Mouse (Mus musculus) CH12.LX (cell line): ENCODE data around the gene Abraxas2.

Experiments
- CTCF ChIP-seq, 2 experiments: IDR thresholded peaks in 1 of 2; conservative IDR thresholded peaks in 1 of 2; 2 replicates each; pipeline ENCODE4 v1.5.1; 2011 to 2012; ENCODE audit warnings: low read depth in 2 of 2, low read length in 2 of 2, improper control_type of control experiment in 1 of 2, inconsistent platforms in 1 of 2, mild to moderate bottlenecking in 1 of 2, moderate library complexity in 1 of 2
- EP300 ChIP-seq: IDR thresholded peaks from 2 replicates; pipeline ENCODE4 v1.6.1; 2011; ENCODE audit warnings: low read length, improper control_type of control experiment
- HCFC1 ChIP-seq: IDR thresholded peaks from 2 replicates; pipeline ENCODE4 v1.6.1; 2012; ENCODE audit warnings: low read depth, mild to moderate bottlenecking, inconsistent platforms, low read length, improper control_type of control experiment
- MAX ChIP-seq: IDR thresholded peaks from 2 replicates; pipeline ENCODE4 v1.6.1; 2011; ENCODE audit warnings: low read length, improper control_type of control experiment
- MEF2A ChIP-seq: IDR thresholded peaks from 2 replicates; pipeline ENCODE4 v1.6.1; 2014; ENCODE audit warnings: low read depth, mild to moderate bottlenecking, inconsistent platforms, low read length, improper control_type of control experiment, borderline replicate concordance
- POLR2A ChIP-seq: IDR thresholded peaks from 2 replicates; pipeline ENCODE4 v1.6.1; 2011; ENCODE audit warnings: low read depth, mild to moderate bottlenecking, improper control_type of control experiment, low read length
- SIN3A ChIP-seq: IDR thresholded peaks from 2 replicates; pipeline ENCODE4 v1.6.1; 2012; ENCODE audit warnings: low read length, improper control_type of control experiment, inconsistent platforms
- TCF12 ChIP-seq: IDR thresholded peaks from 2 replicates; pipeline ENCODE4 v1.6.1; 2014; ENCODE audit warnings: low read depth, mild to moderate bottlenecking, inconsistent platforms, low read length, improper control_type of control experiment
- USF2 ChIP-seq: conservative IDR thresholded peaks from 2 replicates; pipeline ENCODE4 v1.6.1; 2011; ENCODE audit warnings: low read depth, low read length, improper control_type of control experiment
- ZC3H11A ChIP-seq: IDR thresholded peaks from 2 replicates; pipeline ENCODE4 v1.6.1; 2012; ENCODE audit warnings: low read depth, mild to moderate bottlenecking, inconsistent platforms, low read length, improper control_type of control experiment

GRCm38 (mm10) chr7:132853946-132854345 lies 5.1 kb upstream of the Abraxas2 start:
- no peak for TF ChIP-seq CTCF (conservative IDR thresholded peaks at IDR 0.05 in 1 of 2, IDR thresholded peaks at IDR 0.05 in 1 of 2; ENCODE audit: low read depth in 2 of 2, low read length in 2 of 2)
- no peak for TF ChIP-seq TCF12
- TF ChIP-seq MAX, result no peak
- no peak for TF ChIP-seq USF2
- TF ChIP-seq EP300, result no peak
- no peak for TF ChIP-seq MEF2A
- no peak for TF ChIP-seq SIN3A
- TF ChIP-seq POLR2A, result no peak
- TF ChIP-seq HCFC1, result no peak
- no peak for TF ChIP-seq ZC3H11A
